Mouse (Mus musculus) T-helper 1 cell (primary cell): ENCODE results near the gene Gm4858.
"Not testable (repeated sequence)": the region's sequence is repeated elsewhere in the genome, so short reads cannot be mapped to it uniquely, and the experiment has no call there.

Experiments
- in situ Hi-C: fragments of 300-600 bp; cut with MboI, MseI; formaldehyde crosslinking; loops from one replicate; pipeline ENCODE4 v1.15.1; 2025; ENCODE audit warnings: high pct_unique_total_duplicates

Gm4858 gene

GRCm38 (mm10) chr3:93068523-93068922 lies at the start of gene Gm4858:
Gene Gm4858 (plus strand): TSS chr3:93068823.
- in situ Hi-C loops: not testable (repeated sequence)

GRCm38 (mm10) chr3:93018960-93019359 lies 49.7 kb upstream of the Gm4858 start, which contains the start of gene Lce1m:
Gene Lce1m (minus strand): TSS chr3:93019060.
- in situ Hi-C loops: no loop called here

- in situ Hi-C loops: no loop called here
Observed at GRCm38 (mm10) chr3:93021171-93021570, 47.5 kb upstream of the Gm4858 start.

- in situ Hi-C loops: no loop called here
Observed at GRCm38 (mm10) chr3:93023411-93024184, 45.0 kb upstream of the Gm4858 start.

- in situ Hi-C loops: no loop called here
Observed at GRCm38 (mm10) chr3:93025486-93025885, 43.1 kb upstream of the Gm4858 start.

GRCm38 (mm10) chr3:93031450-93031849 lies 37.2 kb upstream of the Gm4858 start:
- in situ Hi-C loops: no loop called here

- in situ Hi-C loops: no loop called here
Observed at GRCm38 (mm10) chr3:93050182-93050581, 18.4 kb upstream of the Gm4858 start.

- in situ Hi-C loops: no loop called here
Observed at GRCm38 (mm10) chr3:93052826-93053474, 15.7 kb upstream of the Gm4858 start.

- in situ Hi-C loops: loop anchor here (5.0 kb wide), 1 partner anchor 526 kb away; no protein-coding TSS in a partner anchor
Observed at GRCm38 (mm10) chr3:93086631-93087030, 18.0 kb downstream of the Gm4858 start.

GRCm38 (mm10) chr3:93093581-93093980 lies 25.0 kb downstream of the Gm4858 start:
- in situ Hi-C loops: not testable (repeated sequence)

GRCm38 (mm10) chr3:93096447-93096846 lies 27.8 kb downstream of the Gm4858 start:
- in situ Hi-C loops: no loop called here

GRCm38 (mm10) chr3:93111668-93112067 lies 43.0 kb downstream of the Gm4858 start:
- in situ Hi-C loops: loop anchor here (5.0 kb wide), 1 partner anchor 381 kb away; no protein-coding TSS in a partner anchor

- in situ Hi-C loops: loop anchor here (5.0 kb wide), 1 partner anchor 378 kb away; no protein-coding TSS in a partner anchor
Observed at GRCm38 (mm10) chr3:93114481-93114880, 45.9 kb downstream of the Gm4858 start.

GRCm38 (mm10) chr3:93119101-93119500 lies 50.5 kb downstream of the Gm4858 start:
- in situ Hi-C loops: no loop called here
